Mouse (Mus musculus) limb, embryonic 12.5 days (tissue): ENCODE measurements at regions not wholly inside any gene's neighbourhood (a gene's known extent, or its start where the extent isn't known, plus 50 kb on each side); places are given as distances from the start of the nearest gene placed in this dataset.

ENCODE experiments used
- ATAC-seq: fragments of 200-750 bp; cut with Nextera tagmentation; 2 replicates; pipeline ENCODE4 v1.8.0; 2017; ENCODE audit warnings: low read depth, moderate TSS enrichment; ENCODE audit not compliant: insufficient number of reproducible peaks, insufficient read depth, low FRiP score, low TSS enrichment
- H3K27ac ChIP-seq: fragments of 300-500 bp; sonication (generic); 2 replicates; pipeline ENCODE4 v1.5.1; 2016; ENCODE audit warnings: mild to moderate bottlenecking, moderate library complexity
- H3K27me3 ChIP-seq: fragments of 300-500 bp; sonication (generic); 2 replicates; pipeline ENCODE4 v1.6.1; 2016; ENCODE audit warnings: mild to moderate bottlenecking, moderate library complexity
- H3K36me3 ChIP-seq: fragments of 300-500 bp; sonication (generic); 2 replicates; pipeline ENCODE4 v1.6.1; 2016; ENCODE audit warnings: mild to moderate bottlenecking, moderate library complexity
- H3K4me1 ChIP-seq: fragments of 300-500 bp; sonication (generic); replicated peaks from 2 replicates; pipeline ENCODE4 v1.6.1; 2016
- H3K4me2 ChIP-seq: fragments of 300-500 bp; sonication (generic); 2 replicates; pipeline ENCODE4 v1.6.1; 2016; ENCODE audit warnings: mild to moderate bottlenecking, moderate library complexity
- H3K4me3 ChIP-seq: fragments of 300-500 bp; sonication (generic); replicated peaks from 2 replicates; pipeline ENCODE4 v1.5.1; 2016; ENCODE audit warnings: mild to moderate bottlenecking
- H3K9ac ChIP-seq: fragments of 300-500 bp; sonication (generic); replicated peaks from 2 replicates; pipeline ENCODE4 v1.6.1; 2016; ENCODE audit warnings: mild to moderate bottlenecking, moderate library complexity
- H3K9me3 ChIP-seq: fragments of 300-500 bp; sonication (generic); 2 replicates; pipeline ENCODE4 v1.6.1; 2016; ENCODE audit warnings: mild to moderate bottlenecking, moderate library complexity
- WGBS: fragments of 180-500 bp; shearing (Covaris S2); methylation state at CpG from one replicate; pipeline ENCODE4 v1.1.7; 2016; 5-methylcytosine and 5-hydroxymethylcytosine counted together

GRCm38 (mm10) chr3:21479021-21479795, 597.2 kb upstream of the Tbl1xr1 start:
- 22% methylated on average over 5 of the region's 5 CpGs for WGBS
- Histone ChIP-seq H3K4me3 (no peak overlapping the region), H3K9ac (no peak overlapping the region)

GRCm38 (mm10) chr3:21479846-21480245, 596.6 kb upstream of the Tbl1xr1 start:
- Histone ChIP-seq H3K9ac (no peak overlapping the region), H3K36me3 (no peaks in the 10 kb centered on the region), H3K4me1 (peaks cover 21% of the 10 kb centered on the region), H3K4me3 (no peak overlapping the region), H3K27ac (no peak overlapping the region), H3K4me2 (no peak overlapping the region), H3K9me3 (no peaks in the 10 kb centered on the region), H3K27me3 (no peaks in the 10 kb centered on the region)
- no peak for ATAC-seq

More at GRCm38 (mm10) chr3:21479021-21479795, 597.2 kb upstream of the Tbl1xr1 start:
- ATAC-seq = peak; percentile 71; the same call in 1 of the 2 replicates
- H3K36me3 ChIP-seq = no peaks in the 10 kb centered on the region
- H3K9me3 ChIP-seq = no peaks in the 10 kb centered on the region
- no peaks in the 10 kb centered on the region for H3K27me3 ChIP-seq
- H3K27ac ChIP-seq = no peak overlapping the region
- H3K4me1 ChIP-seq = peaks cover 21% of the 10 kb centered on the region
- no peak overlapping the region for H3K4me2 ChIP-seq

- Histone ChIP-seq H3K27me3 (no peaks in the 10 kb centered on the region), H3K36me3 (no peaks in the 10 kb centered on the region), H3K4me1 (peaks cover 11% of the 10 kb centered on the region), H3K4me2 (no peak overlapping the region), H3K4me3 (no peak overlapping the region), H3K27ac (no peak overlapping the region), H3K9me3 (peaks cover 5% of the 10 kb centered on the region; the same call in 1 of the 2 replicates), H3K9ac (no peak overlapping the region)
- WGBS = 82% methylated on average over 2 of the region's 2 CpGs
- ATAC-seq = no peak
Measured at GRCm38 (mm10) chr3:21484052-21484451, 592.4 kb upstream of the Tbl1xr1 start.

GRCm38 (mm10) chr3:21485454-21485853, 591.0 kb upstream of the Tbl1xr1 start:
- no peak for ATAC-seq
- Histone ChIP-seq H3K4me1 (no peaks in the 10 kb centered on the region), H3K27ac (no peak overlapping the region), H3K9ac (no peak overlapping the region), H3K4me2 (no peak overlapping the region), H3K9me3 (peaks cover 6% of the 10 kb centered on the region; the same call in 1 of the 2 replicates), H3K36me3 (no peaks in the 10 kb centered on the region), H3K27me3 (no peaks in the 10 kb centered on the region), H3K4me3 (no peak overlapping the region)

- 97% methylated on average over 1 of the region's 1 CpGs for WGBS
- no peaks in the 10 kb centered on the region for H3K36me3 ChIP-seq
- H3K4me3 ChIP-seq = no peak overlapping the region
- peaks cover 7% of the 10 kb centered on the region for H3K4me1 ChIP-seq
- no peak overlapping the region for H3K9ac ChIP-seq
- peaks cover 6% of the 10 kb centered on the region; the same call in 1 of the 2 replicates for H3K9me3 ChIP-seq
- H3K4me2 ChIP-seq = no peak overlapping the region
- H3K27ac ChIP-seq = no peak overlapping the region
- no peaks in the 10 kb centered on the region for H3K27me3 ChIP-seq
- ATAC-seq = no peak
Measured at GRCm38 (mm10) chr3:21489547-21489946, 586.9 kb upstream of the Tbl1xr1 start.

GRCm38 (mm10) chr3:21492413-21492812, 584.0 kb upstream of the Tbl1xr1 start:
- H3K4me2 ChIP-seq = no peak overlapping the region
- H3K27me3 ChIP-seq = no peaks in the 10 kb centered on the region
- H3K27ac ChIP-seq = no peak overlapping the region
- no peak overlapping the region for H3K4me3 ChIP-seq
- WGBS = 60% methylated on average over 3 of the region's 3 CpGs
- H3K9ac ChIP-seq = no peak overlapping the region
- peaks cover 6% of the 10 kb centered on the region; the same call in 1 of the 2 replicates for H3K9me3 ChIP-seq
- no peaks in the 10 kb centered on the region for H3K36me3 ChIP-seq
- ATAC-seq = no peak
- peaks cover 19% of the 10 kb centered on the region for H3K4me1 ChIP-seq

- ATAC-seq = no peak
- WGBS = 35% methylated on average over 6 of the region's 6 CpGs
Measured at GRCm38 (mm10) chr3:21493384-21493783, 583.1 kb upstream of the Tbl1xr1 start.

GRCm38 (mm10) chr3:21494904-21495303, 581.5 kb upstream of the Tbl1xr1 start:
- no peak overlapping the region for H3K9ac ChIP-seq
- H3K9me3 ChIP-seq = no peaks in the 10 kb centered on the region
- H3K4me1 ChIP-seq = peaks cover 19% of the 10 kb centered on the region
- H3K36me3 ChIP-seq = no peaks in the 10 kb centered on the region
- WGBS = 45% methylated on average over 3 of the region's 3 CpGs
- no peak overlapping the region for H3K27ac ChIP-seq
- ATAC-seq = no peak
- no peaks in the 10 kb centered on the region for H3K27me3 ChIP-seq
- H3K4me3 ChIP-seq = no peak overlapping the region
- H3K4me2 ChIP-seq = no peak overlapping the region

More at GRCm38 (mm10) chr3:21493384-21493783, 583.1 kb upstream of the Tbl1xr1 start:
- H3K4me3 ChIP-seq = no peak overlapping the region
- H3K4me1 ChIP-seq = peaks cover 19% of the 10 kb centered on the region
- H3K36me3 ChIP-seq = no peaks in the 10 kb centered on the region
- no peaks in the 10 kb centered on the region for H3K27me3 ChIP-seq
- H3K9ac ChIP-seq = no peak overlapping the region
- no peak overlapping the region for H3K4me2 ChIP-seq
- peaks cover 6% of the 10 kb centered on the region; the same call in 1 of the 2 replicates for H3K9me3 ChIP-seq
- H3K27ac ChIP-seq = no peak overlapping the region

GRCm38 (mm10) chr3:21495651-21496050, 580.8 kb upstream of the Tbl1xr1 start:
- Histone ChIP-seq H3K36me3 (no peaks in the 10 kb centered on the region), H3K4me1 (peaks cover 19% of the 10 kb centered on the region), H3K9ac (no peak overlapping the region), H3K27me3 (no peaks in the 10 kb centered on the region), H3K4me3 (no peak overlapping the region), H3K4me2 (no peak overlapping the region), H3K27ac (no peak overlapping the region), H3K9me3 (no peaks in the 10 kb centered on the region)
- WGBS = 30% methylated on average over 5 of the region's 5 CpGs
- ATAC-seq = no peak

- no peaks in the 10 kb centered on the region for H3K9me3 ChIP-seq
- H3K27me3 ChIP-seq = no peaks in the 10 kb centered on the region
- WGBS = 95% methylated on average over 2 of the region's 2 CpGs
- no peak overlapping the region for H3K27ac ChIP-seq
- H3K9ac ChIP-seq = no peak overlapping the region
- peaks cover 19% of the 10 kb centered on the region for H3K4me1 ChIP-seq
- no peak overlapping the region for H3K4me3 ChIP-seq
- H3K36me3 ChIP-seq = no peaks in the 10 kb centered on the region
- H3K4me2 ChIP-seq = no peak overlapping the region
- ATAC-seq = no peak
Measured at GRCm38 (mm10) chr3:21496166-21496565, 580.3 kb upstream of the Tbl1xr1 start.

- Histone ChIP-seq H3K4me2 (no peak overlapping the region), H3K36me3 (no peaks in the 10 kb centered on the region), H3K9ac (no peak overlapping the region), H3K27ac (no peak overlapping the region), H3K27me3 (no peaks in the 10 kb centered on the region), H3K9me3 (no peaks in the 10 kb centered on the region), H3K4me1 (peaks cover 19% of the 10 kb centered on the region), H3K4me3 (no peak overlapping the region)
- 78% methylated on average over 1 of the region's 1 CpGs for WGBS
- no peak for ATAC-seq
Measured at GRCm38 (mm10) chr3:21497011-21497410, 579.4 kb upstream of the Tbl1xr1 start.

GRCm38 (mm10) chr3:21507655-21508054, 568.8 kb upstream of the Tbl1xr1 start:
- H3K36me3 ChIP-seq = no peaks in the 10 kb centered on the region
- no peaks in the 10 kb centered on the region for H3K27me3 ChIP-seq
- H3K4me3 ChIP-seq = no peak overlapping the region
- H3K4me2 ChIP-seq = no peak overlapping the region
- H3K27ac ChIP-seq = no peak overlapping the region
- peaks cover 31% of the 10 kb centered on the region for H3K9me3 ChIP-seq
- no peak for ATAC-seq
- H3K9ac ChIP-seq = no peak overlapping the region
- WGBS = 100% methylated on average over 2 of the region's 2 CpGs
- H3K4me1 ChIP-seq = no peaks in the 10 kb centered on the region
